Mouse (Mus musculus) cortical plate, adult 2 months (tissue): ENCODE measurements around the gene Tbrg4. TPM values are rescaled to one million over a fixed set of nuclear protein-coding genes. Genes with fewer than 3 reads are reported as not detected.

Source experiments
- H3K27ac ChIP-seq: fragments of 200-500 bp; 2 replicates; pipeline ENCODE4 v1.5.1; 2012; ENCODE audit warnings: low read length, control low read depth, inconsistent platforms; ENCODE audit not compliant: insufficient read depth
- H3K4me1 ChIP-seq: fragments of 200-500 bp; 2 replicates; pipeline ENCODE4 v1.6.1; 2011; ENCODE audit warnings: low read length; ENCODE audit not compliant: control insufficient read depth, insufficient read depth
- H3K4me3 ChIP-seq: fragments of 200-500 bp; 2 replicates; pipeline ENCODE4 v1.5.1; 2011; ENCODE audit warnings: mild to moderate bottlenecking, low read length, control low read depth; ENCODE audit not compliant: insufficient read depth
- CTCF ChIP-seq: fragments of 200-500 bp; IDR thresholded peaks from 2 replicates; pipeline ENCODE4 v1.5.1; 2011; ENCODE audit warnings: mild to moderate bottlenecking, control low read depth, low read length; ENCODE audit not compliant: insufficient read depth; ENCODE audit errors: extremely low read depth
- POLR2A ChIP-seq: fragments of 200-500 bp; IDR thresholded peaks from 2 replicates; pipeline ENCODE4 v1.6.1; 2011; ENCODE audit warnings: mild to moderate bottlenecking, low read length, control low read depth; ENCODE audit not compliant: insufficient read depth; ENCODE audit errors: extremely low read depth
- polyA plus RNA-seq: library from polyadenylated mRNA; depleted of rRNA; stranded (reverse); fragments of >200 nt; gene quantifications from 2 replicates; pipeline ENCODE4 v1.2.3, GENCODE M21; 2012

The Tbrg4 gene
- polyA plus RNA-seq, 1 experiment, result 60.2 TPM

DNA sequence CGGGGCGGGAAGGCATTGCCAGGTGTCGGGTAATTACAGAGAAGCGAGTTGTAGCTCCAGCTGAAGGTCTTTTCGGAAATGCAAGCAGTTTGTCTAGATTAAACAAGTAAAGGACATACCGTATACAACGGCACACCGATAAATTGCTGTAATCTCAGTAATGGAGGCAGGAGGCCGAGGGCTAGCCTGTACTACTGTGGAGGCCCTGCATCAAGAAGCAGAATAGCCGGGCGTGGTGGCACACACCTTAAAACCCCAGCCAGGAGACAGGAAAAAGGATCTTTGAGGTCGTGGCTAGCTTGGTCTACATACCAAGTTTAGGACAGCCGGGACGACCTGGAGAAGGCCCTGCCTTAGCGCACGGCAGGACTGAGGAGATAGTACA is 513 bp upstream of the Tbrg4 start:
- peak overlapping the region; percentile 72 for H3K4me3 ChIP-seq
- TF ChIP-seq POLR2A, result no peak
- no peak for TF ChIP-seq CTCF
- H3K4me1 ChIP-seq, result peaks cover 2% of the 10 kb centered on the region; the same call in 1 of the 2 replicates
- H3K27ac ChIP-seq, result peak overlapping the region; percentile 69

DNA sequence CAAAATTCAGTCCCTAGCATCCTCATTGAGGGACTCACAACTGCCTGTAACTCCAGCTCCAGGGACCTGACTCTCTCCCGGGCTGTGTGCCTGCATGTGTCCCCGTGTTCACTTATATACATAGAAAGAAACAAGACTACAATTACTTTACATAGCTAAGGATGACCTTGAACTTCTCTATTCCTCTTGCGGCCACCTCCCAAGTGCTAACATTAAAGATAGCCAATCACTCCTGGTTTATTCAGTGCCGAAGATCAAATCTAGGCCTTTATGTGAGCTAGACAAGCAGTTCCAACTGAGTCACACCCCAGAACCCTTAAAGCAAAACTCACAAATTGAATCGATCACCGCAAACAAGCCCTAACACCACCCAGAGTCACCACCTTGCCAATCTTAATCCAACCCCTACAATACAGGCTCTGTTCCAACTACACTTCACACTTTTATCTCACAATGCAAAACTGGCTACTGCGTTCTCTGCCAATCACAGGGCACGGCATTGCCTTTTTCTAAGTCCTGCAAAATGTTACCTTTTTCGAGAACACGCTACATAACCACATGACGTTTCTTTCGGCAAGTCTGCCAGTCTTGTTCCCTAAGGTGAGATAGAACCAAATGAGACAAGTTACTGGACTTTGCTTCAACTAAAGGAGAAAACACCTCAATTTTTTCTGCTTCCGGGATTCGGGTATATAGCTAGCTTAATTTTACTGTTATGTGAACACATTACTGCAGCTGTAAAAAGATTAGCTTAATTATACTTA is 1.1 kb downstream of the Tbrg4 start:
- Histone ChIP-seq H3K27ac (no peak overlapping the region), H3K4me3 (peak overlapping the region; percentile 72; the same call in 1 of the 2 replicates), H3K4me1 (peaks cover 2% of the 10 kb centered on the region; the same call in 1 of the 2 replicates)
- TF ChIP-seq POLR2A, result no peak
- no peak for TF ChIP-seq CTCF

GRCm38 (mm10) chr11:6623704-6624103 is 2.2 kb downstream of the Tbrg4 start:
- Histone ChIP-seq H3K4me3 (no peak overlapping the region), H3K27ac (no peak overlapping the region)
- no peak for TF ChIP-seq POLR2A
- TF ChIP-seq CTCF, result no peak

GRCm38 (mm10) chr11:6615250-6616205 is 10.3 kb downstream of the Tbrg4 start:
- Histone ChIP-seq H3K4me1 (no peaks in the 10 kb centered on the region), H3K4me3 (no peak overlapping the region), H3K27ac (no peak overlapping the region)
- TF ChIP-seq CTCF (no peak), POLR2A (no peak)

More at GRCm38 (mm10) chr11:6623704-6624103, 2.2 kb downstream of the Tbrg4 start:
- peaks cover 2% of the 10 kb centered on the region; the same call in 1 of the 2 replicates for H3K4me1 ChIP-seq

- H3K4me1 ChIP-seq, result no peaks in the 10 kb centered on the region
- H3K27ac ChIP-seq, result peak within 1 kb of the TSS; percentile 99
- TF ChIP-seq CTCF (no peak), POLR2A (peak; percentile 92)
- H3K4me3 ChIP-seq, result peak within 1 kb of the TSS; percentile 86
These were observed 20.1 kb downstream of the Tbrg4 start, which contains the start of gene Nacad for GRCm38 (mm10) chr11:6605491-6606399. Gene Nacad, minus strand, starts transcription at chr11:6606053.

GRCm38 (mm10) chr11:6605021-6605481 is 20.8 kb downstream of the Tbrg4 start:
- Histone ChIP-seq H3K4me3 (peak overlapping the region; percentile 86), H3K27ac (peak overlapping the region; percentile 77), H3K4me1 (no peaks in the 10 kb centered on the region)
- TF ChIP-seq CTCF (no peak), POLR2A (no peak)

DNA sequence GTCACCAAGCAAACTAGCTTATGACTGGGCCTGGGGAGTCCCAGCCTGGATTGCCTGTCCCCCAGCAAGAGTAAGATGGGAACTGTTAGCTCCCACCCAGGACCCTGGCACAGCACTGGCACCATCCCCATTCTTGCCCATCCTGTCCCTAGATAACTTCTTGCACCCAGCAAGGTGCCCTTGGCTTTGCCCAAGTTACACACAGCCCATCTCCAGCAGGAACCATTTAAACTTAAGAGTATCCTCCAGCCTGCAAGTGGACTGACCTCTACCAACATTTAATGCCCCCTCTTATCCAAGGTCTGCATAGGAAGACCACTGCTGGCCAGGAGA is 21.3 kb downstream of the Tbrg4 start:
- peak overlapping the region; percentile 86 for H3K4me3 ChIP-seq
- peak overlapping the region; percentile 77 for H3K27ac ChIP-seq
- TF ChIP-seq CTCF (no peak), POLR2A (no peak)
- H3K4me1 ChIP-seq, result no peaks in the 10 kb centered on the region

GRCm38 (mm10) chr11:6603887-6604603 is 21.8 kb downstream of the Tbrg4 start:
- Histone ChIP-seq H3K4me1 (no peaks in the 10 kb centered on the region), H3K27ac (peak overlapping the region; percentile 77; the same call in 1 of the 2 replicates), H3K4me3 (peak overlapping the region; percentile 86)
- TF ChIP-seq CTCF (no peak), POLR2A (peak; percentile 43; the same call in 1 of the 2 replicates)
